Mouse (Mus musculus): Measurements from ENCODE around the gene Eif4e3.

DNA sequence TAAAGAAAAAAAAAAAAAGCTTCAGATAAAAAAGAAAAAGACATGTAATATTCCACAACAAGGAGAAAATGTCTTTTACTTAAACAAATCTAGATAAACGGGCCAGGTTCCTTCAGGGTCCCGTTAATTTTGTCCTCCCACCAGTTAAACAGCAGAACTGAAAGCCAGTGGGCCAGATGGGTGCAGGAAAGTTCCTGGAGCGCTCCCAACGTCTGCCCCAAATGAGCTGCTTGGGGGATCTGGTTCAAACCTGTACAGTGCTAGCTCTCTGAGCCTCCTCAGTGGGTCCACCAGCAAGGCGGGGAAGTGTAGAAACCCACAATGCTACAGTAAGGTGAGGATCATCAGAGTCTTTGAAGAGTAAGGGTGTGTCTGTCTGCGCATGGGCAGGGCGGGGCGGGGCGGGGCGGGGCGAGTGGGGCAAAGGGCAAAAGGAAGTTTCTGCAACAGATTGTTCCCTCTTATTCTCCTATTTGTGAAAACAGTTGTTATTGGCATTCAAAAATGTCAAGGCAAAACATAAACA, 45.1 kb upstream of the Eif4e3 start:
- TF ChIP-seq GATA1 (IDR thresholded peaks at IDR 0.05; ENCODE audit: low read length) (no peak), TAL1 (IDR thresholded peaks at IDR 0.05; ENCODE audit: low read length) (no peak)
